Mouse (Mus musculus) adrenal gland, postnatal 25 days (tissue): Measurements from ENCODE around the gene Adamts15. TPM values are rescaled to one million over a fixed set of nuclear protein-coding genes. Genes with fewer than 3 reads are reported as not detected.

Experiments used
- DNase-seq: peaks from one replicate; pipeline ENCODE4 v3.0.0; 2021; ENCODE audit warnings: mixed read lengths
- long read RNA-seq: library from polyadenylated mRNA; stranded (forward); transcript quantifications from one replicate; pipeline ENCODE4 v2.0.0, GENCODE M21; 2021
- total RNA-seq: library from RNA; stranded (reverse); gene quantifications from 2 replicates; pipeline ENCODE4 v1.2.3, GENCODE M21; 2021

Adamts15 gene
- 4.6 and 5.7 TPM in 2 replicates for total RNA-seq
- long read RNA-seq, full-length matches to known transcripts, result 1 of 6 reads
- long read RNA-seq, partial matches to known transcripts, result 5 of 6 reads
- long read RNA-seq, other reads (novel, unspliced or antisense), result 0 of 6 reads

DNA sequence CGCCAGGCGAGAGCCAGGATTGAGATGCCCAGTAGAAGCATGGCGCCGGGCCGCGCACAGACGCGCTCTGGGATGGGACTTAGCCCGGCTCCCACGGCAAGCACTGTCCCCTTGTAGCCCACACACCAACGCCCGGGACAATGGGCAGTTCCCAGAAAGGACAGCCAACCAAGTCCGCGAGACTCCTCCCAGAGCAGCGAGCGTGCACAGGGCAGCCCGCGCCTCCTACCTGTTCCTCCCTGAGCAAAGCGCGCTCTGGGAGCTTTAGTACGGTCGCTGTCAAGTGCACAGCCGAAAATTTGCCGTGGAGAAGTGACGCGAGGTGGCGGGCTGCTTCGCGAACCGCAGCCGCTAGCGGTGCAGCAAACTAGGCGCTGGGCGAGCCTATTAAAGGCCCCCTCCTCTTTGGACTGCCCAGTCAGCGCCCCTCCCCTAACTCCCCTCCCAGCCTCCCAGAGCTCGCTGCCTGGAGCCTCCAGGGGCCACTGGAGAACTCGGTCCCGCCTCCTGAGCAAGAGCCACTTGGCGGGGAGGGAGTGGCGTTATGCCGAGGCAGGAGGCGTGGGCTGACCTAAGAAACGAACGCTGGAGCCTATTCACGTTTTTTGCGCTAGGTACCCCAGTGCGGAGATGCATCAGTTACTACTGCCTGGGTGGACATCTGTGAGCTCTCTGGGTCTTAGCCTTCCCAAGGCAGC is at the start of gene Adamts15:
Gene Adamts15, minus strand, starts transcription at position 256 of the 698 bp plus-strand sequence.
- peak; percentile 69 for DNase-seq

DNA sequence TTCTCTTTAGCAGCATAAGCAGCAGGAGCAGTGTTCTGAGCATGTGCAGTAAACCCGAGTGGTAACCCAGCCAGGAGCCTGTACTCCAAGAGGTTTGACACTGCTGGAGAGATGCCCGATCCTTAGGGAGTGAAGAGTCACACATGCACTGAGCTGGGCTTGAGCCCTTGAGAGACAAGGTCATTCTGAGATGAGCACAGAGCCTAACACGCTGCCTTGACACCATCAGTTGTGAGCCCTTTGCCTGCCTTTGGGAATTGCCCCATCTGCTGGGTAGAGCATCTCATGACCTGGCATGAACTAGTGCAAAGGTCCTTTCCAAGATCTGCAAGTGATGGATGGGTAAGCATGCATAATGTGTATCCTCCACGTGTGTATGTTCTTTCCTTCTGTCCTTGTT is 49.7 kb upstream of the Adamts15 start:
- DNase-seq, result peak; percentile 28

DNA sequence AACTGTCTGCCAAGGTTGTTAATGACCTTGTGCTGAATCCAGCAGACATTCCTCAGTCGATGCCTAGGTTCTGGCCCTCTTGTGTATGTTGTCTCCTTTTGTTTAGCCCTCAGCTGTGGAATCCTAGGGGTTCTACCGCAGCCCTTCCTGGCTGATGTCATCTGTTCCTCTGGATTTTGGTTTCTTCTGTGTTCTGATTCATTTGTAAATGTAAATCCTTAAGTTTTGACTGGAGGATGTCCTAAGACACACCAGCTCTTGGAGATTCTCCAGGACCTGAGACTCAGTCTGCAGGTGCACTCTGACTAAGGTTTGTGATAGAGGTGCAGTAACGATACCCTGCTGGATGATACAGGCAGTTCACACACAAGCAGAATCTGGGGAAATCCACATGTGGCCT is 47.7 kb upstream of the Adamts15 start:
- DNase-seq, result no peak

DNA sequence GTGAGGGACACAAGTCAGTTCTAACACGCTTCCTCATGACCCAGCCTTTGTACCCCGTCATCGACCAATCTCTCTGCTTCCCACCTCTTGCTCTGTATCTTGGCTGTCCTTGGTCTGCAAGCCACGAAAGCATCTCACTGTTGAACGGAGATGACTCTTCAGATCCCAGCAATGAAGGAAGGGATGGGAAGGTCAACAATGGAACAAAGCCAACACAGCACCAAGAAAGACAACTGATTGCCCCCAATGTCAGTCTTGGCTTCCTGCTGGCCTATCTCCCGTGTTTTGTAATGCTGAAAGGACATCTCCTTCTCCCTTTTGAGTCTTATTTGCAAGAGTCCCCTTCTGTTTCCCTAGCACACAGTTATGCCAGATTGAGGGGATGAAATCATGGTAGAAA is 45.9 kb upstream of the Adamts15 start:
- no peak for DNase-seq

DNA sequence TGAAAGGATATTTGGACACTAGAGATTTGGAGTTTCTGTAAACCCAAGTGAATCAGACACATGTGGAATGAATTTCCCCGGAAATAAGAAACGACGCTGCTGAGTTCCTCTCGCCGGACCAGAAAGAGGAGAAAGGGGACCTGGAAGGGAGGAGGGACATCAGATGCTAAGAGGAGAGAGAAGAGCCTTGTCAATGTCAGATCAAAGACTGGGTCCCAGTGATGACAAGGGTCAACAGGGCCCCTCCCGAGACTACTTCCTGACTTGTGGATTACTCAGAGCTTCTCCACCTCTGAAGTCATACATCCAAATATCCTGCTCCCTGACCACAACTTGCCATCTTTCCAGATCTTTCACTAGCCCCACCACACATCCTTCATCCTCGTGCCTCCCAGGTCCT is 44.6 kb upstream of the Adamts15 start:
- no peak for DNase-seq

DNA sequence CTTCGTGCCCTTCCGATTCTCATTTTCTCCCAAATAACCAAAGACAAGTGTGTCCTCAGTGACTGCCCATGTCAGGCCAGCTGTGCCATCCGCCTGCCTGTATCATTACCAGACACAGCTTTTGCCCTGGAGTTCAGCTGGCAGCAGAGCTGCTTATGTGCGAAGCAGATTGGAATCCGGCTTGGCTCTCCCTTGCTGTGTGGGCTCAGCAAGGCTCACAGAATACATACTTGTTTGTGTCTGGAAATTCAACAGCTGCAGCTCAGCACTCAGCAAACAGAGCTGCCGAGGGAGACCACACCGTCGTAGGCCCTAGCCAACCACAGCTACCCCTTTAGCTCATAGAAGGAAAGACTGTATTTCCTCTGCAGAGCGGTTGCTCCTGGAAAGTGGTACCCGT is 42.4 kb upstream of the Adamts15 start:
- DNase-seq, result no peak

DNA sequence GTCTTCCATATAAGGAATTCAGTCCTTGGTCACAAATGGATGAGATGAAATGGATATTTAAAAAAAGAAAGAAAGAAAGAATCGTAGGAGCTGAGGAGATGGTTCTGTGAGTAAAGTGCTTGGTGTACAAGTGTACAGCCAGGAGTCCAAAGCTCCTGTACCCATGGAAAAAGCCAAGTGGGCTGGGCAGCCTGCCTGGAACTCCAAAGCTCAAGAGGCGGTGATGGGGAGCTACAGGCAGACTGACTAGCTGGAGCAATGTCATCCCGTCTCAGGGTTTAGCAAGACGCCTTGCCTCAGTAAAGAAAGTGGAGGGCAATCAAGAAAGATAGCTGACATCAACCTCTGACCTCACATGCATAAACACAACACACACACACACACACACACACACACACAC is 41.5 kb upstream of the Adamts15 start:
- DNase-seq, result no peak

DNA sequence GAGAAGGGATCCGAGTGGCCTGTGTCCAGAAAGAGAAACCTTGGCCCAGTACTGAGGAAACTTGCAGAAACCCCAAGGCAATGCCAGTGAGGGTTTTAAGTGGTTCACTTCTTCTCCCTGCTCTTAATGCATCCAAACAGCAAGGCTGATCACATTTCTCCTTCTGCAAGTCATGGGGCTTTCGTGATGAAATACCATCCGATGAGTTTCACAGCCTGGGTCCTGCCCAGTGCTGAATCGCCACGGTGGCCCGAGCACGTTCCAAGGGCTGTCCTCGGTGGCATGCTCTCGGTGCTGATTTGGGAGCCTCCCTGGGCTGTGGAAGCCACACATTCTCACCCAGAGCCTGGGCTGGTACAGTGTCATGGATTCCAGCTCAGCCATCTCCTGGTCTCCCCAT is 33.0 kb upstream of the Adamts15 start:
- DNase-seq, result no peak

DNA sequence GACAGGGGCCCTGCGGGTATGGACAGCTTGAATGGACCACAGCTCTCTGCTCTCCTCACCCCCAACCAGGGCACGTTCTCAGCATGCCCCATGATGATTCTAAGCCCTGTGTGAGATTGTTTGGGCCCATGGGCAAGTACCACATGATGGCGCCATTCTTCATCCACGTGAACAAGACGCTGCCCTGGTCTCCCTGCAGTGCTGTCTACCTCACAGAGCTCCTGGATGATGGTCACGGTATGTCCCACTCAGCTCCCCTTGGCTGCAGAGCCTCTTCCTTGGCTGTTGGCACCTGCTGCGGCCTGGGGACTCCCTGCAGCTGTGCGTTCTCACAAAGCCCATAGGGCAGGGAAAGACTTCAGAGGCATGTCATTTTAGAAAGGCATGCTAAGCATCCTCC is 31.0 kb upstream of the Adamts15 start:
- DNase-seq, result peak; percentile 16

DNA sequence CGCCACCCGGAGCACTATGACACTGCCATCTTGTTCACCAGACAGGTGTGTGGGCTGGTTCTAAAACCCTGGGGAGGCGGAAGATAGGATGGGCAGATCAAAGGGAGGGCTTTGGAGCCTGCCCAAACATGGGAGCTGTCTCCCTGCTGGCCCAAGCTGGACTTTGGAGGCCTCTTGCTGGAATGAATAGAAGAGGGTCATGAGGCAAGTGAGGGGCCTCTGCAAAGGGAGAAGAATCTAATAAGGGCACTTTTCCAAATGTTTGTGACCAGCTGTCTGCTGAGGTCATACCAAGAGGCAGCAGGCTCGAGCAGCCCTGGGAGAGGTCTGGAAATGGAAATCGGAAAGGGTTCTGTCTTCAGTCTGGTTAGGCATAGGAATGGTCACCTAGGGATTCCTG is 29.2 kb upstream of the Adamts15 start:
- no peak for DNase-seq

DNA sequence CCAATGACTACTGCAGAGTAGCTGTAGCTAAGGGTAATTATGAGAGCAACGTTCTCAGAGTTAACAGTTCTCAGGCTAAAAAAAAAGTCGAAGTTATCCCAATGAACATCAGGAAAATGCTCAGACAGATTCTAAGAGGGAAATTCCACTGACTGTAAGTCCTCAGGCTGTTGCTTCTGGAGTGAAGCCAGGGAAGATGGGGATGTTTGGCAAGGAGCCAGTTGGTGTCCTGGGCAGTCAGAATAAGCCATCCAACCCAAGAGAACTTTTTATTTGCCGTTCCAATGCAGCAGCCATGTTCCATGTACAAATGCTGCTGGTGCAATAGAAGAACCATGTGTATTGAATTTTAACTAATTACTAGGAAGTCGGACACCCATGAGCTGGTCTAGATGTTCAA is 28.3 kb upstream of the Adamts15 start:
- DNase-seq, result peak; percentile 45

DNA sequence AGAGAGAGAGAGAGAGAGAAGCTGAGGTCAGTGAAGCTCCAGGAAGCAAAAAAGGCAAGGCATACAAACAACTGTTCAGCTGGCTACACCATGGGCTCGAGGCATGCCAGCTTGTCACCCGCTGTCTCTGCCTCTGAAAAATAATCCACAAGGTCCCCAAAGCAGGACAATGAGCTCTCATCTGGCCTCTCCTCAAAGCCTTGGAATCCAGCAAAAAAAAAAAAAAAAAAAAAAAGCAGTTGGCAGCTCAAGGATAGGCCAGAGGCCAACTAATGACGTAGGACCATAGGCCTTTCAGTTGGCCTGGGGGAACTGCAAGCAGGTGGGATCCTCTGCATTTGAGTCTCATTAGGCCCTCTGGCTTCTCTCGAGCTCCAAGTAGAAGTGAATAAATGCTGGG is 27.7 kb upstream of the Adamts15 start:
- no peak for DNase-seq

DNA sequence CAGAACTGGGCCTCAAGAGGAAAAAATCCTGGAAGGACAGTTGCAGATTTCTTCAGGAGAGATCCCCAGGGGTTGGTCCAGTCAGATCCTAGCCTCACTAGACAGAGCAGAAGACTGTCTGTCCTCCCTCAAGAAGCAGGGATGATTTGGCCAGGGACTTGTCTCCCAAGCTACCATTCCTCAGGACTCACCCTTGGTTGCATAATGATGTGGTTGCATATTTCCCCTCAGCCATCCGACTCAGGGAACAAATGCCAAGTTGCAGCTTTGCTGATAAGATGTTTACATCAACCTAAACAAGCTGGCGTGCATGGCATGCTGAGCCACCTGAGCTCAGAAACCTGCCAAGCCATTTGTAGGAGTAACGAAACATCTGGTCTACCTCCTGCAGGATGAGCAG is 27.2 kb upstream of the Adamts15 start:
- DNase-seq, result no peak

DNA sequence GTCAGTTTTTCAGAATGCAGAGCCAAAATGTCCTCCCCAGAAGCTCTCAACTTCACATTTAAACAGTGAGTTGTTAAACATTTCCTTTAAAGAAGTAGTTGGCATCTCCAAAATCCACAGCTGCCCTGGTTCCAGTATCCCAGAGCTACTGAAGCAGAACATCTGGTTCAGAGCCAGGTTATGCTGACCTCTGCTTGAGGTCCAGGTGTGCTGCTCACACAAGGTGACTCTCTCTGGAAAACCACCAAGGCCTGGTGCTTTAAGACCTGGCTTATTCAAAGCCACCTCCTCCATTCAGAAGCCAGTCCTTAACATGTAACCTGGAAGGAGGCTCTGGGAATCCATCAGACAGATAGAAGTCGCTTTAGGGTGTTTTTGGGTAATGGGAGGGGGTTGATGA is 23.0 kb upstream of the Adamts15 start:
- DNase-seq, result no peak

DNA sequence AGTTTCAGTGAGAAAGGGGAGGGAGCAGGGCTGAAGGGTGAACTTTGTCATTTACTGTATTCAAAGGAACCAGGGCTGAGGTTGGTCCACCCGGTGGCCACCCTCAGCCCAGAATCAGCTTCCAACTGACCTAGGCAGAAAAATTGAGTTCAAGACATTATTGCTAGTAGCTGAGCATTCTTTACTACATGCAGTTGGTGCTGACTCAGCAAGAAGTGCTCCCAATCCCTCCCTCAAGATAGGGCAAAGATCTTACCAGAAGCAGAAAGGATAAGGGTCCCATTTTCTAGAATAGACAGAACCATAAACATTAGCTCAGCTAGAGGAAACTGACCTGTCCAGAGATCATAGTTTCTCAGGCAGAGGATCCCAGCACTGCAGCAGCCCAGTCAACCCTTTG is 22.0 kb upstream of the Adamts15 start:
- DNase-seq, result no peak

DNA sequence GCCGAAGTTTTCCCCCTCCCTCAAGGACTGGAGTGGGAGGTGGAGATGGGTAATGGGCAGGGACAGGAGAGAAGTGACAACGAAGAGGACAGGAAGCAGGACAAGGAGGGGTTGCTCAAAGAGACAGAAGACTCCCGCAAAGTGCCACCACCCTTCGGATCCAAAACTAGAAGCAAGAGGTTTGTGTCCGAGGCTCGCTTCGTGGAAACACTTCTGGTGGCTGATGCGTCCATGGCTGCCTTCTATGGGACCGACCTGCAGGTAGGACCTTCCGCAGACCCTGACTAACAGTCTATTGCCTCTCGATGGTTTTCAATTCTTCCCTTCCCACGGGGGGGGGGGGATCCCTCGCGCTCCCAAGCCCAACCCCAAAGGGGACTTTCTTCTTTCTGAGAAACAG is 21.1 kb upstream of the Adamts15 start:
- DNase-seq, result no peak

DNA sequence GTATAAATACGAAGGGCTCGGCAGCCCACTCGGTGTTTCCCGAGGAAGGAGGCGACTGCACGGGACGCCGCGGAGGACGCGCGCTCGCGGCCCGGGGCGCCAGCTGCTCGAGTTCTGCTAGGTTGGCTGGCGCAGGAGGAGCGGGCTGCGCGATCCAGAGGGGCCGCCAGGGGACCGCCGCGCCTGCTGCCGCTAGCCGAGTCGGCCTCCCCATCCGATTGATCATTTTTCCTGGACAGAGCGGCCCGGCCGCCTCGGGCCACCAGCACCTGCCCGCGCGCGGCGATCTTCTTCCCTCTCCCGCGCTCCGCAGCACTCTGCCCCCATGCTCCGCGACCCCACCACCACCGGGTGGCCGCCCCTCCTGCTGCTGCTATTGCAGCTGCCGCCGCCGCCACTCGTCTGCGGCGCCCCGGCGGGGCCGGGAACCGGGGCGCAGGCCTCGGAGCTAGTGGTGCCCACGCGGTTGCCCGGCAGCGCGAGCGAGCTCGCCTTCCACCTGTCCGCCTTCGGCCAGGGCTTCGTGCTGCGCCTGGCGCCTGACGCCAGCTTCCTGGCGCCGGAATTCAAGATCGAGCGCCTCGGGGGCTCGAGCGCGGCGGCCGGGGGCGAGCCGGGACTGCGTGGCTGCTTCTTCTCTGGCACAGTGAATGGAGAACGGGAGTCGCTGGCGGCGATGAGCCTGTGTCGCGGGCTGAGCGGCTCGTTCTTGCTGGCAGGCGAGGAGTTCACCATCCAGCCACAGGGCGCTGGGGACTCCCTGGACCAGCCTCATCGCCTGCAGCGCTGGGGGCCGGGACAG is 20.5 kb upstream of the Adamts15 start, which contains the start of gene Adamts8:
Gene Adamts8, plus strand, starts transcription at position 51 of the 802 bp plus-strand sequence.
- peak; percentile 52 for DNase-seq

DNA sequence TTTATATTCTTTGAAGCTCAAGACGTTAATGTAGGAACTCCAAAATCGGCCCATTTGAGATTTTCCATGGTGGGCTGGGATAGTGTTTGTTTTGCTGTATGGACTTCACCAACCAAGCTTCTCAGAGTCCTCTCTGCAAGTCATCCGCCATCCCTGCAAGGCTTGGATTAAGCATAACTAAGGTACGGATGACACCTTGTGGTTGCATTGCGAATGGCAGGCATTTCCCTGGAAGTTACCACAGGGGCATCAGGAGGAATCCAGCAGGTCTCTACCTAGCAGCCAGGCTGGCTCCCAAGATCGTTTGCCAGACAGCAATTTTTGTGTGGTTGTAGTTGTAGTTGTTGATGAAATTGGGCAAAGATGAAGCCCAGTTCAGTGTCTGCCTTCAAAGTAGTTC is 18.1 kb upstream of the Adamts15 start:
- peak; percentile 84 for DNase-seq

DNA sequence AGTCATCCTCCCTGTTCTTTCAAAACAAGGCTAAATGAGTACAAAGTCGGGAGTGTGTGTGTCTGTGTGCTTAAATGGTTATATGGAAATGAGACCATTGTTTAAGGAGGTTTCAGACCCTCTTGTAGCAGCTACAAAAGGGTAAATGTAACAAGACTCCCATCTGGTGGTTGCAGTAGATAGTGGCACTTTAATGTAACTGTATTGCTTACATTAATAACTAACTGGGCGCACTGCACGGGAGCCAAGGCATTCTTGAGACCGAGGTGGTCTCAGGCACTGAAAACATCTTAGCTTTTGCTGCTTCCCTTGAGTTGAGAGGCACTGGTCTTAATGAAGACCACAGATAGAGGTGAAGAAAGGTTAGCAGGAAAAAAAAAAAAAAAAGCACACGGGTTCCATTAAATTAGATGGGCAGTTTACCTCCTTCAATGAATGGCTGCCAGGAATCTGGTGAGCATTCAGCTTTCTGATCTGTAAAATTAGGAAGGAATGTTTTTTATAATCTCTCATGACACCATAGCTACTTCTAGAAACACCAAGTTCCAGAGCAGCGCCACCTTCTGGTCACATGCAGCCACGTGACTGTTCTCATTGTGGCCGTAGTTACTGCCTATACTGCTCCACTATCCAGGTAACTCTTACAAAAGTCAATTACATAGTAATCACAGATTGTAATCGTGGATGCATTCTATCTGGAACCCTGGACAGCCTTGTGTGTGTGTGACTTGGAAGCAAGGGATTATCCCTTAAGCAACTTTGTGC is 14.6 kb upstream of the Adamts15 start:
- peak; percentile 66 for DNase-seq

DNA sequence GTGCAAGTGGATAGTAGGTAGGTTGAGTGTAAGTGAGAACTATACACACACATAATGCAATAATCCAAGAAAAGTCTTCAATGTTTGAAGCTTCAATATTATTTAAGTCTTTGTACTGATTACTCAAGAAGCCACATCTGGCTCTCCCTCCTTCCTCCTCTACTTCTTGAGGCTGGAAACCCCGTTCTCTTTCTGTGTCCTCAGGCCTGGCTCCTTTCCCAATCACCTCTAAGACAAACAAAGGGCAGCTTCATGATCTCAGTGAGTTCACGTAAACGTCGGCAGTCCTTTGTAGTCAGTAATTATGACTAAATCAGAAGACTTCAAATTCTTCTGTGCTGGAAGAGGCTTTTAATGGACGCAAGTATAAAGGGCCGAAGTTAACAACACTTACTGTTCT is 12.6 kb upstream of the Adamts15 start:
- DNase-seq, result no peak

DNA sequence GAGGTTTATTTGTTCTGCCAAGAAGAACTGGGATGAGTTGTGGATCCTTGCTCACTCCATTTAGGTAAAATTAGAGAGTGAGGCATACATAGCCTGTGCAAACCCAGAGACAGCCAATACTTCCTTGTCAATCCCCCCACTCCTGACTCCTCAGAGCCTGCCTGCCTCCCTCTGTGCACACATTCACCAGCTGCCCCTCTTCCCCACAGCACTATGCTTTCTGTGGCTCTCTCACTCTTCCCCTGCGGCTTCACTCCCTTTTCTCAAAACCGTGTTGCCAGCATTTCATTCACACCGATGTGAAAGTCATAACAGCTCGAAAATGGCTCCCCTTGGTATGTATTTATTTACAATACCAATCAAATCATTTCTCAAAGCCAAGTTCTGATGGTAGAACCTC is 10.1 kb upstream of the Adamts15 start:
- no peak for DNase-seq

DNA sequence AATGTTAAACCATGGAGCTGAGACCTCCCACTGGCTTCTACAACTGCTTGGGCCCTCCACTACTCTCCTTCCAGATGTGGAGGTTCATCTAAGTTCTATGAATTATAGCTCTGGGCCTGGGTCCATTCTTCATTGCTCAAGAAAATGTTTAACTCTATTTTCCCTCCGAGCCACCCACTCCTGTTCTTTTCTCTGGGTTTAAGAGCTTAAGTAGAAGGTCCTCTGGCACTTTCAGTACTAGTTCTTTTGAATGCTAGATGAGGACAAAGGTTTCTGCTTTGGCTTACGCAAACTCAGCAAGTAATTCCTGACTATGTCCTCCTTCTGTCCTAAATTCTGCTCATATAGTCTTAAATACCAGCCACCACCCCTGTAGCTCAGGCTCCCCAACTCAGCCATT is 6.5 kb upstream of the Adamts15 start:
- DNase-seq, result no peak
